Mouse (Mus musculus) cerebellum, adult 2 months (tissue): Measurements from ENCODE around the gene Hnrnpa0.

Experiments used
- CTCF ChIP-seq: fragments of 200-500 bp; IDR thresholded peaks from 2 replicates; pipeline ENCODE4 v1.5.1; 2011; ENCODE audit warnings: low read depth, mild to moderate bottlenecking, control low read depth, low read length, moderate library complexity, borderline replicate concordance; ENCODE audit not compliant: insufficient read depth
- POLR2A ChIP-seq: fragments of 200-500 bp; IDR thresholded peaks from 2 replicates; pipeline ENCODE4 v1.6.1; 2011; ENCODE audit warnings: low read length, control low read depth, borderline replicate concordance; ENCODE audit not compliant: insufficient read depth

GRCm38 (mm10) chr13:58177511-58178208, 49.3 kb upstream of the Hnrnpa0 start:
- TF ChIP-seq POLR2A (no peak), CTCF (no peak)
